Mouse (Mus musculus) lung, postnatal 0 days (tissue): ENCODE data around the gene Slc27a2. TPM values are rescaled to one million over a fixed set of nuclear protein-coding genes. Genes with fewer than 3 reads are reported as not detected.
"Not testable (repeated sequence)": the region's sequence is repeated elsewhere in the genome, so short reads cannot be mapped to it uniquely, and the experiment has no call there.

Source experiments
- ATAC-seq: fragments of 200-750 bp; cut with Nextera tagmentation; 2 replicates; pipeline ENCODE4 v1.8.0; 2017; ENCODE audit warnings: moderate library complexity
- DNase-seq: peaks from one replicate; pipeline ENCODE4 v3.0.0-alpha.2; 2016; ENCODE audit warnings: low spot score
- H3K27ac ChIP-seq: fragments of 300-500 bp; sonication (generic); 2 replicates; pipeline ENCODE4 v1.5.1; 2014; ENCODE audit warnings: antibody characterized with exemption, mild to moderate bottlenecking, low read length, mixed read lengths
- H3K27me3 ChIP-seq: fragments of 300-500 bp; sonication (generic); replicated peaks from 2 replicates; pipeline ENCODE4 v1.6.1; 2014; ENCODE audit warnings: low read length, mixed read lengths; ENCODE audit not compliant: insufficient read depth
- H3K36me3 ChIP-seq: fragments of 300-500 bp; sonication (generic); 2 replicates; pipeline ENCODE4 v1.6.1; 2014; ENCODE audit warnings: low read length, mixed read lengths; ENCODE audit not compliant: insufficient read depth
- H3K4me1 ChIP-seq: fragments of 300-500 bp; sonication (generic); 2 replicates; pipeline ENCODE4 v1.6.1; 2014; ENCODE audit warnings: antibody characterized with exemption, low read depth, low read length, mixed read lengths; ENCODE audit not compliant: insufficient read depth
- H3K4me2 ChIP-seq: fragments of 300-500 bp; sonication (generic); replicated peaks from 2 replicates; pipeline ENCODE4 v1.6.1; 2014; ENCODE audit warnings: low read depth, mild to moderate bottlenecking, low read length, moderate library complexity, mixed read lengths
- H3K4me3 ChIP-seq: fragments of 300-500 bp; sonication (generic); 2 replicates; pipeline ENCODE4 v1.5.1; 2014; ENCODE audit warnings: low read depth, low read length
- H3K9ac ChIP-seq: fragments of 300-500 bp; sonication (generic); replicated peaks from 2 replicates; pipeline ENCODE4 v1.6.1; 2014; ENCODE audit warnings: low read depth, mild to moderate bottlenecking
- H3K9me3 ChIP-seq: fragments of 300-500 bp; sonication (generic); 2 replicates; pipeline ENCODE4 v1.6.1; 2016; ENCODE audit warnings: low read length, mixed read lengths
- CTCF ChIP-seq: IDR thresholded peaks from 2 replicates; pipeline ENCODE4 v1.5.1; 2016; ENCODE audit warnings: antibody characterized with exemption, mild to moderate bottlenecking
- EP300 ChIP-seq: IDR thresholded peaks from 2 replicates; pipeline ENCODE4 v1.6.1; 2016; ENCODE audit warnings: antibody characterized with exemption, mild to moderate bottlenecking, control low read depth
- WGBS: fragments of 180-500 bp; shearing (Covaris S2); extraction: QIAGEN DNeasy Blood & Tissue Kit; methylation state at CpG from one replicate; pipeline ENCODE4 v1.1.7; 2014; 5-methylcytosine and 5-hydroxymethylcytosine counted together
- polyA plus RNA-seq: library from polyadenylated mRNA; unstranded; fragments of >200 nt; fragmentation: Nextera tagmentation; extraction: Ambion mirVana; gene quantifications from 2 replicates; pipeline ENCODE4 v1.2.1, GENCODE M21; 2015

Slc27a2 gene
- polyA plus RNA-seq, 1 experiment from 2014 or later, result 1.0 TPM

- no peak overlapping the region for H3K4me2 ChIP-seq
- no peaks in the 10 kb centered on the region for H3K27me3 ChIP-seq
- no peak overlapping the region for H3K27ac ChIP-seq
- H3K36me3 ChIP-seq, result no peaks in the 10 kb centered on the region
- no peak overlapping the region for H3K9ac ChIP-seq
- TF ChIP-seq CTCF, result peak; percentile 88
- TF ChIP-seq EP300, result no peak
- no peaks in the 10 kb centered on the region for H3K4me1 ChIP-seq
- peak; percentile 49 for ATAC-seq
- H3K4me3 ChIP-seq, result no peak overlapping the region
- H3K9me3 ChIP-seq, result no peaks in the 10 kb centered on the region
- peak; percentile 91 for DNase-seq
- 14% methylated on average over 7 of the region's 7 CpGs for WGBS
These were observed 31.4 kb upstream of the Slc27a2 start for GRCm38 (mm10) chr2:126520828-126521227.

- 71% methylated on average over 10 of the region's 10 CpGs for WGBS
- no peak for ATAC-seq
- no peak overlapping the region for H3K4me3 ChIP-seq
- H3K27ac ChIP-seq, result no peak overlapping the region
- no peak overlapping the region for H3K9ac ChIP-seq
- DNase-seq, result no peak
- H3K9me3 ChIP-seq, result no peaks in the 10 kb centered on the region
- TF ChIP-seq EP300 (no peak), CTCF (no peak)
- H3K4me2 ChIP-seq, result no peak overlapping the region
- H3K4me1 ChIP-seq, result no peaks in the 10 kb centered on the region
- no peaks in the 10 kb centered on the region for H3K27me3 ChIP-seq
- no peaks in the 10 kb centered on the region for H3K36me3 ChIP-seq
These were observed 30.7 kb upstream of the Slc27a2 start for GRCm38 (mm10) chr2:126521471-126521870.

GRCm38 (mm10) chr2:126522056-126522455, 30.2 kb upstream of the Slc27a2 start:
- Histone ChIP-seq H3K27me3 (no peaks in the 10 kb centered on the region), H3K9me3 (no peaks in the 10 kb centered on the region), H3K4me1 (no peaks in the 10 kb centered on the region), H3K4me3 (no peak overlapping the region), H3K9ac (no peak overlapping the region), H3K4me2 (no peak overlapping the region), H3K36me3 (no peaks in the 10 kb centered on the region), H3K27ac (no peak overlapping the region)
- DNase-seq, result no peak
- WGBS, result 47% methylated on average over 8 of the region's 8 CpGs
- no peak for ATAC-seq
- TF ChIP-seq EP300 (no peak), CTCF (no peak)

- 53% methylated on average over 5 of the region's 5 CpGs for WGBS
- not testable (repeated sequence) for H3K4me1 ChIP-seq, H3K27me3 ChIP-seq
These were observed 29.0 kb upstream of the Slc27a2 start for GRCm38 (mm10) chr2:126523101-126523745.

GRCm38 (mm10) chr2:126524271-126524670, 27.9 kb upstream of the Slc27a2 start:
- 77% methylated on average over 2 of the region's 2 CpGs for WGBS
- H3K4me3 ChIP-seq, result no peak overlapping the region
- H3K9ac ChIP-seq, result no peak overlapping the region
- TF ChIP-seq EP300, result no peak
- no peak for TF ChIP-seq CTCF
- H3K27me3 ChIP-seq, result no peaks in the 10 kb centered on the region
- H3K4me1 ChIP-seq, result no peaks in the 10 kb centered on the region
- DNase-seq (no peak), ATAC-seq (no peak)
- H3K27ac ChIP-seq, result no peak overlapping the region
- H3K9me3 ChIP-seq, result no peaks in the 10 kb centered on the region
- H3K36me3 ChIP-seq, result no peaks in the 10 kb centered on the region
- no peak overlapping the region for H3K4me2 ChIP-seq

More at GRCm38 (mm10) chr2:126523101-126523745, 29.0 kb upstream of the Slc27a2 start:
- DNase-seq, H3K4me2 ChIP-seq, H3K36me3 ChIP-seq, H3K9me3 ChIP-seq, H3K9ac ChIP-seq, H3K27ac ChIP-seq, ATAC-seq, H3K4me3 ChIP-seq: not testable (repeated sequence)

GRCm38 (mm10) chr2:126527461-126527860, 24.7 kb upstream of the Slc27a2 start:
- no peaks in the 10 kb centered on the region for H3K9me3 ChIP-seq
- no peak overlapping the region for H3K9ac ChIP-seq
- no peak for DNase-seq
- WGBS, result 76% methylated on average over 8 of the region's 8 CpGs
- no peak for TF ChIP-seq CTCF
- TF ChIP-seq EP300, result no peak
- H3K4me1 ChIP-seq, result no peaks in the 10 kb centered on the region
- H3K27ac ChIP-seq, result no peak overlapping the region
- no peaks in the 10 kb centered on the region for H3K36me3 ChIP-seq
- H3K27me3 ChIP-seq, result no peaks in the 10 kb centered on the region
- ATAC-seq, result no peak
- H3K4me3 ChIP-seq, result no peak overlapping the region
- H3K4me2 ChIP-seq, result no peak overlapping the region

GRCm38 (mm10) chr2:126530581-126530980, 21.6 kb upstream of the Slc27a2 start:
- H3K9ac ChIP-seq, result no peak overlapping the region
- H3K4me1 ChIP-seq, result no peaks in the 10 kb centered on the region
- TF ChIP-seq CTCF (no peak), EP300 (no peak)
- H3K27ac ChIP-seq, result no peak overlapping the region
- WGBS, result 61% methylated on average over 3 of the region's 3 CpGs
- no peaks in the 10 kb centered on the region for H3K9me3 ChIP-seq
- no peak for DNase-seq
- no peak for ATAC-seq
- H3K4me2 ChIP-seq, result no peak overlapping the region
- no peaks in the 10 kb centered on the region for H3K36me3 ChIP-seq
- no peak overlapping the region for H3K4me3 ChIP-seq
- H3K27me3 ChIP-seq, result no peaks in the 10 kb centered on the region
